Mouse (Mus musculus) limb, embryonic 14.5 days (tissue): ENCODE results near the gene Mamdc2. TPM values are rescaled to one million over a fixed set of nuclear protein-coding genes. Genes with fewer than 3 reads are reported as not detected.

ENCODE experiments used
- ATAC-seq: fragments of 200-750 bp; cut with Nextera tagmentation; 2 replicates; pipeline ENCODE4 v1.8.0; 2017; ENCODE audit warnings: low read depth, moderate number of reproducible peaks, moderate TSS enrichment; ENCODE audit not compliant: low FRiP score
- DNase-seq: peaks from one replicate; pipeline ENCODE4 v3.0.0-alpha.2; 2015; ENCODE audit warnings: low spot score
- H3K27ac ChIP-seq: fragments of 300-500 bp; sonication (generic); replicated peaks from 2 replicates; pipeline ENCODE4 v1.5.1; 2014; ENCODE audit warnings: low read depth, mild to moderate bottlenecking, low read length, moderate library complexity, mixed read lengths
- H3K27me3 ChIP-seq: fragments of 300-500 bp; sonication (generic); 2 replicates; pipeline ENCODE4 v1.6.1; 2014; ENCODE audit warnings: low read length, mixed read lengths; ENCODE audit not compliant: control insufficient read depth, insufficient read depth
- H3K36me3 ChIP-seq: fragments of 300-500 bp; sonication (generic); 2 replicates; pipeline ENCODE4 v1.6.1; 2014; ENCODE audit warnings: mild to moderate bottlenecking, low read length, moderate library complexity, mixed read lengths; ENCODE audit not compliant: control insufficient read depth, insufficient read depth
- H3K4me1 ChIP-seq: fragments of 300-500 bp; sonication (generic); 2 replicates; pipeline ENCODE4 v1.6.1; 2014; ENCODE audit warnings: antibody characterized with exemption, low read length, mixed read lengths; ENCODE audit not compliant: control insufficient read depth, insufficient read depth
- H3K4me2 ChIP-seq: fragments of 300-500 bp; sonication (generic); replicated peaks from 2 replicates; pipeline ENCODE4 v1.6.1; 2014; ENCODE audit warnings: low read depth, mild to moderate bottlenecking, low read length, moderate library complexity; ENCODE audit not compliant: severe bottlenecking
- H3K4me3 ChIP-seq: fragments of 300-500 bp; sonication (generic); replicated peaks from 2 replicates; pipeline ENCODE4 v1.5.1; 2014; ENCODE audit warnings: low read length
- H3K9ac ChIP-seq: fragments of 300-500 bp; sonication (generic); 2 replicates; pipeline ENCODE4 v1.6.1; 2014; ENCODE audit warnings: mild to moderate bottlenecking, low read depth, low read length, moderate library complexity; ENCODE audit not compliant: severe bottlenecking
- H3K9me3 ChIP-seq: fragments of 300-500 bp; sonication (generic); 2 replicates; pipeline ENCODE4 v1.6.1; 2016; ENCODE audit warnings: low read length; ENCODE audit not compliant: control insufficient read depth
- POLR2A ChIP-seq: fragments of 200-500 bp; IDR thresholded peaks from 2 replicates; pipeline ENCODE4 v1.8.0; 2012; ENCODE audit warnings: inconsistent platforms, mild to moderate bottlenecking, moderate library complexity, borderline replicate concordance; ENCODE audit not compliant: insufficient read depth, insufficient read length; ENCODE audit errors: extremely low read depth
- WGBS: fragments of 180-500 bp; shearing (Covaris S2); extraction: QIAGEN DNeasy Blood & Tissue Kit; methylation state at CpG from one replicate; pipeline ENCODE4 v1.1.7; 2014; 5-methylcytosine and 5-hydroxymethylcytosine counted together
- polyA plus RNA-seq, 2 experiments: library from polyadenylated mRNA; depleted of rRNA in 1 of 2; stranded (reverse) in 1 of 2; unstranded in 1 of 2; fragments of >200 nt; fragmentation: Nextera tagmentation in 1 of 2; extraction: Ambion mirVana in 1 of 2; gene quantifications; 2 replicates each; pipeline versions ENCODE4 v1.2.1 to v1.2.3; 2012 to 2014

Mamdc2 gene
- polyA plus RNA-seq, 2 experiments, result 2.6 to 3.0 TPM

GRCm38 (mm10) chr19:23417668-23418067 is 30.6 kb downstream of the Mamdc2 start:
- TF ChIP-seq POLR2A, result no peak
- no peak overlapping the region for H3K4me3 ChIP-seq
- H3K4me2 ChIP-seq, result no peak overlapping the region
- no peak overlapping the region for H3K9ac ChIP-seq
- H3K36me3 ChIP-seq, result no peaks in the 10 kb centered on the region
- DNase-seq, result no peak
- H3K9me3 ChIP-seq, result no peaks in the 10 kb centered on the region
- no peak for ATAC-seq
- 90% methylated on average over 1 of the region's 1 CpGs for WGBS
- H3K27me3 ChIP-seq, result no peaks in the 10 kb centered on the region
- no peaks in the 10 kb centered on the region for H3K4me1 ChIP-seq
- H3K27ac ChIP-seq, result no peak overlapping the region

GRCm38 (mm10) chr19:23410800-23411199 is 37.4 kb downstream of the Mamdc2 start:
- no peaks in the 10 kb centered on the region for H3K4me1 ChIP-seq
- ATAC-seq (no peak), DNase-seq (no peak)
- no peaks in the 10 kb centered on the region for H3K9me3 ChIP-seq
- H3K27ac ChIP-seq, result no peak overlapping the region
- H3K36me3 ChIP-seq, result no peaks in the 10 kb centered on the region
- no peak overlapping the region for H3K9ac ChIP-seq
- H3K4me2 ChIP-seq, result no peak overlapping the region
- no peak for TF ChIP-seq POLR2A
- no peaks in the 10 kb centered on the region for H3K27me3 ChIP-seq
- WGBS, result 79% methylated on average over 5 of the region's 5 CpGs
- no peak overlapping the region for H3K4me3 ChIP-seq

GRCm38 (mm10) chr19:23410328-23410727 is 37.9 kb downstream of the Mamdc2 start:
- H3K4me2 ChIP-seq, result no peak overlapping the region
- H3K27ac ChIP-seq, result no peak overlapping the region
- no peaks in the 10 kb centered on the region for H3K36me3 ChIP-seq
- DNase-seq (no peak), ATAC-seq (no peak)
- H3K9ac ChIP-seq, result no peak overlapping the region
- no peaks in the 10 kb centered on the region for H3K27me3 ChIP-seq
- H3K9me3 ChIP-seq, result no peaks in the 10 kb centered on the region
- 59% methylated on average over 4 of the region's 4 CpGs for WGBS
- no peak for TF ChIP-seq POLR2A
- H3K4me3 ChIP-seq, result no peak overlapping the region
- H3K4me1 ChIP-seq, result no peaks in the 10 kb centered on the region

GRCm38 (mm10) chr19:23401469-23402135 is 46.6 kb downstream of the Mamdc2 start:
- TF ChIP-seq POLR2A, result no peak
- Histone ChIP-seq H3K36me3 (no peaks in the 10 kb centered on the region), H3K9ac (no peak overlapping the region), H3K27me3 (no peaks in the 10 kb centered on the region), H3K9me3 (no peaks in the 10 kb centered on the region), H3K4me2 (no peak overlapping the region), H3K4me3 (no peak overlapping the region), H3K4me1 (no peaks in the 10 kb centered on the region; the same call in 1 of the 2 replicates), H3K27ac (no peak overlapping the region)
- WGBS, result 21% methylated on average over 12 of the region's 12 CpGs
- DNase-seq, result no peak
- no peak for ATAC-seq

GRCm38 (mm10) chr19:23400485-23400884 is 47.8 kb downstream of the Mamdc2 start:
- DNase-seq (no peak), ATAC-seq (no peak)

More at GRCm38 (mm10) chr19:23400485-23400884, 47.8 kb downstream of the Mamdc2 start:
- no peak overlapping the region for H3K4me3 ChIP-seq
- H3K9me3 ChIP-seq, result no peaks in the 10 kb centered on the region
- no peak for TF ChIP-seq POLR2A
- H3K36me3 ChIP-seq, result no peaks in the 10 kb centered on the region
- H3K27me3 ChIP-seq, result no peaks in the 10 kb centered on the region
- no peak overlapping the region for H3K9ac ChIP-seq
- H3K4me2 ChIP-seq, result no peak overlapping the region
- no peaks in the 10 kb centered on the region; the same call in 1 of the 2 replicates for H3K4me1 ChIP-seq
- WGBS, result 65% methylated on average over 5 of the region's 5 CpGs
- no peak overlapping the region for H3K27ac ChIP-seq
